Mouse (Mus musculus) left cerebral cortex, adult 8-10 months (tissue): ENCODE measurements around the gene Fam71f1. TPM values are rescaled to one million over a fixed set of nuclear protein-coding genes. Genes with fewer than 3 reads are reported as not detected.
"Not testable (repeated sequence)": the region's sequence is repeated elsewhere in the genome, so short reads cannot be mapped to it uniquely, and the experiment has no call there.

Experiments used
- DNase-seq, 2 experiments: peaks; one replicate each; pipeline ENCODE4 v3.0.0; 2022; ENCODE audit warnings: low spot score in 2 of 2
- total RNA-seq, 4 experiments: library from RNA; stranded (reverse); gene quantifications; 2 replicates each; pipeline ENCODE4 v1.2.4; 2022

The Fam71f1 gene
- total RNA-seq, 4 experiments from 2014 or later = not detected

GRCm38 (mm10) chr6:29326961-29327360 lies 8.0 kb downstream of the Fam71f1 start:
- no peak for DNase-seq

- no peak for DNase-seq
These were observed 10.6 kb downstream of the Fam71f1 start for GRCm38 (mm10) chr6:29329514-29329913.

DNA sequence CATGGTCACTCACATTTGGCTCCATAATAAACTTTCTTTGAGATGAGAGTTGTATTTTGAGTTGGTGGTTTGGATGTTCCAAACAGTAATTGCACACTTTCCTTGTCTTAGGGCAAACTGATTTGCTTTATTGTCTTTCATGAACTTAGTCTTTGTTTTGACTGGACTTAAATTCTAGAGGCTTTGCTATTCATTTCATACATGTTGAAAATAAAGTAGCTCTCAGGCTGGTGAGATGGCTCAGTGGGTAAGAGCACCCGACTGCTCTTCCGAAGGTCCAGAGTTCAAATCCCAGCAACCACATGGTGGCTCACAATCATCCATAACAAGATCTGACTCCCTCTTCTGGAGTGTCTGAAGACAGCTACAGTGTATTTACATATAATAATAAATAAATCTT lies 27.6 kb downstream of the Fam71f1 start:
- not testable (repeated sequence) for DNase-seq

GRCm38 (mm10) chr6:29347189-29347588 lies 28.2 kb downstream of the Fam71f1 start:
- DNase-seq = no peak

- DNase-seq = peak; percentile 98
These were observed 28.9 kb downstream of the Fam71f1 start, which contains the start of gene Calu for GRCm38 (mm10) chr6:29347665-29348370. Gene Calu, plus strand, starts transcription at chr6:29348069.

DNA sequence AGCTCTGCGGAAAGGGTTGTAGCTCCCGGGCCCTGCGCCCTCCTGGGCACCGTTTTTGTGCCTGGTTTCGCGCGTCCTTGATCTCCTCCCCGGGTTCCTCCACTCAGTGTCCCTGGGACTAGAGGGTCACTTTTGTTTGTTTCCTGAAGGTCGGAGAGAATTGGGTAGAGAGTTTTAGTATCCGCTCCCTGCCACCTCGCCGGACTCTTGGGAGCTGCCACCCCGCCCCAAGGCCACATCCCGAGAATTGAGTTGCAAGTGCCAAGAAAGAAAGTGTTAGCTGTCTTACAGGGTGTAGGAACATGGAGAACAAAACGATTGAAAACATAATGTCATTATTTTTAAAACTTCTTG lies 29.4 kb downstream of the Fam71f1 start:
- DNase-seq = no peak

GRCm38 (mm10) chr6:29351613-29352012 lies 32.7 kb downstream of the Fam71f1 start:
- no peak for DNase-seq

GRCm38 (mm10) chr6:29352816-29353215 lies 33.9 kb downstream of the Fam71f1 start:
- DNase-seq = no peak

- no peak for DNase-seq
These were observed 40.4 kb downstream of the Fam71f1 start for GRCm38 (mm10) chr6:29359386-29359785.

DNA sequence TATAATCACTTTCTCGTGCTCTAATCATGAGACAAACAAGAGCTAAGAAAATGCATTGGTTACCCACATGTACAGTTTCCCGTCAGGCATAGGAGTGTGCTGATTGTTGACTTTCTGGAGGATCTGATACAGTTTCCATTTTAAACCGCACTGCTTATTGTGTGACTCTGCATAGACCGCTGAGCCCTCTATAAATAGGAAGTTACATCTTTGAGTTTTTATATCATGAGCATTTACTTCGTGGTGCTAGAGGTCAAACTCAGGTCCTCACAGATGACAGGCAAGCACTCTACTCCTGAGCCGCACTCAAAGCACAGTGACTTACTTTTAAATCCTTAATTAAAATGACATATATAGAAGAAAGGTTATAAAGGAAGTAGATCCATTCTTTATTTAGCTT lies 41.3 kb downstream of the Fam71f1 start:
- no peak for DNase-seq

DNA sequence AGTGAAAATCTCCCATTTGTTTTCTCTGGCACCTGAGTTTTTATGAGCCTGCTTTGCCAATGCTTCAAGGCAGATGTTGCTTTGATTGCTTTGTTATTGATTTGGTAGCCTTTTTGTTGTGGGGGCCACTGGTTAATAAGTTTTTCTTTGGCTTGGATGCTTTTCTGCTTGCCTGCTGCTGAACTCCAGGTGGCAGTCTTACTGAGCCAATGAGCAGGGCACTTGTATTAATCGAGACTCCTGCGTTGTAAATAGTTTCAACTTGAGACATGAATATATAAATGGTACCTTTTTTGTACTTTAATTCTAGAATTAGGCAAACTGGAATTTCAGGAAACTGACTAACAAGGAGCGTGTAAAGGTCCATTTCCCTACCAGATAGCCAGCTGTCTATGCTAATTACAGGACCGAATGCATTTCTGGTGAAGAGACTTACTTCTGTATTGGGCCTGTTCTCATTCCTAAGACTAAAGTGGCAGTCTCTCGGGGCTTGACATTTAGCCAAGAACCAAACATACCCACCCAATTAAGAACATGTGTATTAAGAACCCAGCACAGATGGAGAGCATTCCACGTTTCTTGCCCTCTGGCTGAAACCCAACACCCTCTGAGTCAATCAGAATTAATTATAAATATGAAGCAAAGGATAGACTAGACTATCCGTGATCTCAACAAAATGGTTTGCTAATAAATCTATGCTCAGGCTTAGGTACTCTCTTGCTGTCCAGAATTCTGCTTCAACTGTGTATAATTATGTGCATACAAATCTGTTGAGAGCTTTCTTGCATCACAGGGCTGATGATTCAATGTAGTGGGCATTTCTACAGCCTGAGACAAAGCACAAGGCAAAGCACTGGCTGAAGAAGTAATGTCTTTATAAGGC lies 43.5 kb downstream of the Fam71f1 start:
- DNase-seq = no peak

DNA sequence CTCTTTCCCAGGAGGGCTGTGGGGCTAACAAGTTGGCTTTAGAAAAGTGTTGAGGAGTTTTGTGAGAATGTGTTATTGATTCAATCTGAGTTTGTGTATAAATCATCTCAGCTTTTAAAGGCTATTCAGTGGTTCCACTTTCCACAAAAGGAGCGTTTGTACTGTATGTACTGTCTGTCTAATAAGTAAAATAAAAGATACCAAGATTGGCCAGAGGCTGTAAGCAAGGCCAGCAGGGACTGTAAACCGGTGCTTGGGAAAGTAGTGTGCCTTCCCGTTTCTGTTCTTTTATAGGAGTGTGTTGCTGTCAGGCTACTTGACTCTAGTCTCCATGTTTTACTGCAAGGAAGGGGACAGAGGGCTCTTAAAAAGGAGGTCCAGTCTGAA lies 44.2 kb downstream of the Fam71f1 start:
- DNase-seq = no peak

DNA sequence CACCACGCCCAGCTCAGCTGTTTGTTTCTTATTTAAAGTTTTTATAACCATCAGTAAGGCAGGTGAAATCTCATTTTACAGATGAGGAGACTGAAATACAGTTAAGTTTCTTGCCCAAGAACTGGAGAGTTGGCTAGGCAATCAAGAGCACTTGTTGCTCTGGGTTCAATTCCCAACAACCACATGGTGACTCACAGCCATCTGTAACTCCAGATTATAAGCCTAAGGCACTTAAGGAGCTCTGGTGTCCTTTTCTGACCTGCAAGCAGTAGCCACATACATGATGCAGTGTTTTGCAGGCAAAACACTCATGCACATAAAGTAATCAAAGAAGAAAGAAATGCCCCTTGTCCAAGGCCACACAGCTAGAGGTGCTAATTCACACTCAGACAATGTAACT lies 46.3 kb downstream of the Fam71f1 start:
- no peak for DNase-seq

DNA sequence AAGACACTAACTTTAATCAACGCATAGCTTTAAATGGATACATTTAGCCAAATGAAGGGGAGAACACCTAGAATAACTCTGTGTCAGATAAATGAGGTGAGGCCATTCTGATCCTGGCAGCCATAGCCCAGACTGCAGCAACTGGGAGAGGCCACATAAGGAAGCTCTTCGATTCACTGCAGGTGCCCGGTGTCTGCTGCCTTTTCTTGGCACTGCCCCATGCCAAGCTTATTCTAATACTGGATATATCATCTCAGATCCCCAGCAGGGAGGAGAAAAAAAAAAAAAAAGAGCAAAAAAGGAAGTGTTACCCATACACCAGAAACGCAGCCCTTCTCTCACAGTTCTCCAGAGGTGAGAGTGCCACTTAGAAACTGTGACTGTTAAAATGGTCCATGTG lies 58.4 kb downstream of the Fam71f1 start:
- no peak for DNase-seq

GRCm38 (mm10) chr6:29378678-29379077 lies 59.7 kb downstream of the Fam71f1 start:
- no peak for DNase-seq

DNA sequence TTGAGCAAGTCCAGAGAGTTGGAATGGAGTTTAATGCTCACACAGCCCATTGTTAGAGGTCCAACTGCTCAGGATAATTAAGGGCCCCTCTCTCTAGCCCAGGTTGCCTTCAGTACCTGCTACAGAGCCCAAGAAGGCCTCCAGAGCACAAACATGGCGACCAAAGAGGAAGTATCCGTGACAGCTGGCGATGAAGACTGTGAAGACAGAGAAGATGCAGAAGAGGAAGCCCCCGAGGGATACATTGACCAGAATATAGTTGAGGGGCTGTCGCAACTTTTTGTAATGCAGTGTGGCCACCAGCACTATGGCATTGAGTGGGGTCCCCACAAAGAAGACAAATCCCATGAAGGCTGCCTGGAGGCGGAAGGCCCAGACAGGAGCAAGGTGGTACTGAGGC lies 61.0 kb downstream of the Fam71f1 start:
- no peak for DNase-seq

GRCm38 (mm10) chr6:29382442-29382841 lies 63.5 kb downstream of the Fam71f1 start:
- DNase-seq = no peak

Other genes starting within 250 kb of the Fam71f1 start
- gene Rbm28, start 154.1 kb upstream of the Fam71f1 start, total RNA-seq = 10 to 100 TPM; 29.5 to 37.0 (median 34.2) TPM
- 1 to 10 TPM; 3.8 to 4.7 (median 4.4) TPM for gene Prrt4, start 139.6 kb upstream of the Fam71f1 start, total RNA-seq
- 10 to 100 TPM; 52.5 to 72.2 (median 59.0) TPM for gene Impdh1, start 102.8 kb upstream of the Fam71f1 start, total RNA-seq
- gene Hilpda, start 46.7 kb upstream of the Fam71f1 start, total RNA-seq = 1 to 10 TPM; 5.2 to 8.6 (median 6.1) TPM
- gene Fam71f2, start 39.5 kb upstream of the Fam71f1 start, total RNA-seq = under 1 TPM in 3 of 4 experiments, not detected in 1; 0.57 to 0.68 (median 0.67) TPM
- 10 to 100 TPM; 63.5 to 67.6 (median 64.3) TPM for gene Calu, start 28.9 kb downstream of the Fam71f1 start, total RNA-seq
- under 1 TPM in 3 of 4 experiments, not detected in 1; 0.37 to 0.87 (median 0.44) TPM for gene Opn1sw, start 69.3 kb downstream of the Fam71f1 start, total RNA-seq
- gene Ccdc136, start 77.2 kb downstream of the Fam71f1 start, total RNA-seq = 100 to 1,000 TPM in 2 of 4 experiments, 10 to 100 TPM in 2; 87.5 to 111 (median 103) TPM
- gene Flnc, start 114.1 kb downstream of the Fam71f1 start, total RNA-seq = 1 to 10 TPM; 1.9 to 3.9 (median 2.9) TPM
- gene Atp6v1f, start 148.6 kb downstream of the Fam71f1 start, total RNA-seq = 100 to 1,000 TPM; 249 to 281 (median 259) TPM
- gene Atp6v1fnb, start 152.3 kb downstream of the Fam71f1 start, total RNA-seq = under 1 TPM in 2 of 4 experiments, not detected in 2; 0.57 to 0.89 TPM
- gene Kcp, start 188.8 kb downstream of the Fam71f1 start, total RNA-seq = 1 to 10 TPM in 3 of 4 experiments, under 1 TPM in 1; 0.78 to 1.2 (median 1.1) TPM
- 10 to 100 TPM in 1 of 4 experiments, 1 to 10 TPM in 3; 4.7 to 10.3 (median 6.5) TPM for gene Irf5, start 207.5 kb downstream of the Fam71f1 start, total RNA-seq